Mouse (Mus musculus): ENCODE measurements at regions not wholly inside any gene's neighbourhood (a gene's known extent, or its start where the extent isn't known, plus 50 kb on each side); places are given as distances from the start of the nearest gene placed in this dataset.

DNA sequence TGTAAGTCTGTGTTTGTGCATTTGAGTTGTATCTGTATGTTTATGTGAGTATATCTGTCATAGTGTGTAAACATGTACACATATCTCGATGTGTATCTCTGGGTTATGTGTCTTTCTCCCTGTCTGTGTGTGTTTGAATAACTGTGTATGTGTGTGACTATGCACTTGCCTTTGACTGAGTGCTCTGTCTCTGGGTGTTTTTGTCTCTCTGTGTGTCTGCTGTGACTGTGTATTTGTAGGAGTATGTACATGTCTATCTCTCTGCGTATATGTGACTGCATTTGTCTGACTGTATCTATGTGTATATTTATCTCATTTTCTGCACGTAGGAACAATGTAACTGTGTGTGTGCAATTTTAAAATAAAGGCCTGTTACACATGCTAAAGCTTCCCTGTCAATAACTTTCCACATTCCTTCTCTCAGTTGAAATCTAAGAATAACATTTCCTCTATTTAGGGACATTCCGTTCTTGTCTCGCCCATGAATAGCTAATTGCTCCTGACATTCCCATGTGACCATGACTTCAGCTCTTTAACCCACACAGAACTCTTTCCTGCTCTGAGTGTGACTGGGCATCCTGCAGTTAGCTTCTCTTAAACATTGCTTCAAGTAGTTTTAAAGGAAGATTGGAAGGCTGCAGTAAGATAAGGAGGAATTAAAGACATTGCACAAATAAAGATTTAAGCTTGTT lies 257.2 kb upstream of the Klf6 start:
- H3K9me3 ChIP-seq (ENCODE audit: control insufficient read depth, insufficient read depth, low read depth, low read length) = no peaks in the 10 kb centered on the region
- no peaks in the 10 kb centered on the region for H3K36me3 ChIP-seq (ENCODE audit: control insufficient read depth, insufficient read depth, low read length, poor library complexity, severe bottlenecking)
- no peak overlapping the region for H3K9ac ChIP-seq (ENCODE audit: insufficient read depth, low read depth, low read length, poor library complexity, severe bottlenecking)
- H3K4me3 ChIP-seq (ENCODE audit: insufficient read depth in 1 of 2, low read depth in 1 of 2, low read length in 2 of 2, poor library complexity in 1 of 2, severe bottlenecking in 1 of 2) = no peak overlapping the region
- TF ChIP-seq MAFK (IDR thresholded peaks at IDR 0.05; ENCODE audit: insufficient read depth, low read depth, low read length) (peak; percentile 49), ZNF384 (IDR thresholded peaks at IDR 0.05; ENCODE audit: low read depth, low read length) (no peak)
- no peaks in the 10 kb centered on the region for H3K4me1 ChIP-seq (ENCODE audit: control insufficient read depth in 2 of 2, insufficient read depth in 2 of 2, low read length in 2 of 2, poor library complexity in 1 of 2)
- no peak for DNase-seq (ENCODE audit: low read depth, low spot score)
- no peak overlapping the region for H3K27ac ChIP-seq (ENCODE audit: insufficient read depth, low read depth, low read length, poor library complexity, severe bottlenecking)
- in situ Hi-C loops (cut with MboI; ENCODE audit: low sequenced_read_pairs in 2 of 2, unreplicated experiment in 2 of 2) = no loop called here

DNA sequence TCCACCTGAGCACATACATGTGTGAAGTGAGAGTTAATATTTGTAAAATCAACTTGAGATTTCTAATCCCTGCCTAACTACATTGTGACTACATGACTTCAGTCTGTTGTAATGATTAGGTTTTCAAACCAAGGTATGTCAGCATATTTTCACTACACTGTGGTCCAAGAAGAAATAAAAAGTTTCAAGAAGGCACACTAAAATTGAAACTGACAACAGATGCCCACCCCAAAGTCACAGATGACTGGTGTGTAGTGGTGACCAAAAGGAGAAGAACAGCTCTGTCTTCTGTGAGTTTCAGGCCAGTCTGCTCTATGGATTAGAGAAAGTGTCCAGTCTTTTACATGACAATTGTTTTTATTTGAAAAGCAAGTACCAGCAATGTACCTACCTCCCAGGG lies 255.9 kb upstream of the Klf6 start:
- in situ Hi-C loops (cut with MboI; ENCODE audit: low sequenced_read_pairs in 2 of 2, unreplicated experiment in 2 of 2) = no loop called here
- Histone ChIP-seq H3K9ac (ENCODE audit: insufficient read depth, low read depth, low read length, poor library complexity, severe bottlenecking) (no peak overlapping the region), H3K36me3 (ENCODE audit: control insufficient read depth, insufficient read depth, low read length, poor library complexity, severe bottlenecking) (no peaks in the 10 kb centered on the region), H3K9me3 (ENCODE audit: control insufficient read depth, insufficient read depth, low read depth, low read length) (no peaks in the 10 kb centered on the region), H3K4me1 (ENCODE audit: control insufficient read depth in 2 of 2, insufficient read depth in 2 of 2, low read length in 2 of 2, poor library complexity in 1 of 2) (no peaks in the 10 kb centered on the region), H3K4me3 (ENCODE audit: insufficient read depth in 1 of 2, low read depth in 1 of 2, low read length in 2 of 2, poor library complexity in 1 of 2, severe bottlenecking in 1 of 2) (no peak overlapping the region), H3K27ac (ENCODE audit: insufficient read depth, low read depth, low read length, poor library complexity, severe bottlenecking) (no peak overlapping the region)
- TF ChIP-seq HCFC1 (IDR thresholded peaks at IDR 0.05; ENCODE audit: borderline replicate concordance, insufficient read depth, low read length) = no peak
- TF ChIP-seq ZNF384 (IDR thresholded peaks at IDR 0.05; ENCODE audit: low read depth, low read length) = no peak
- no peak for TF ChIP-seq MAFK (IDR thresholded peaks at IDR 0.05; ENCODE audit: insufficient read depth, low read depth, low read length)
- no peak for TF ChIP-seq ZC3H11A (IDR thresholded peaks at IDR 0.05; ENCODE audit: borderline replicate concordance, low read depth, low read length)
- TF ChIP-seq CHD2 (IDR thresholded peaks at IDR 0.05; ENCODE audit: low read depth, low read length) = no peak
- DNase-seq (ENCODE audit: low read depth, low spot score) = no peak

DNA sequence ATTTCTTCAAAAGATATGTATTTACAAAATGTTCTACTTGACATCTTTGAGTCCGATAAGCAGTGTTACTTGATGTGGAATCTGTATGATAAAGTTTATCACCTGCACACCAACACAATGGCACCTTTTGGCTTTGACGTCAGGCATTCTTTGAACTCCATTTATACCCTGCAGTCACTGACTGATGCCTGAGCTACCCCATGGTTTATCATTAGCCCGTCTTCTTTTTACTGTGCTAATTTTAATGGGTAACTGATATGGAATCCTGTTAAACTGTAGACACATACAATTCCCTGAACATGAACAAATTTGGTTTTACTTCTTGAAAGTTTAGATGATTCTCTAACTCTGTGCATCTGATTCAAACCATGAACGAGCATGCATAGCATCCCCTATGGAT lies 253.8 kb upstream of the Klf6 start:
- TF ChIP-seq ZNF384 (IDR thresholded peaks at IDR 0.05; ENCODE audit: low read depth, low read length) (no peak), ZC3H11A (IDR thresholded peaks at IDR 0.05; ENCODE audit: borderline replicate concordance, low read depth, low read length) (no peak), HCFC1 (IDR thresholded peaks at IDR 0.05; ENCODE audit: borderline replicate concordance, insufficient read depth, low read length) (no peak), CHD2 (IDR thresholded peaks at IDR 0.05; ENCODE audit: low read depth, low read length) (no peak), MAFK (IDR thresholded peaks at IDR 0.05; ENCODE audit: insufficient read depth, low read depth, low read length) (no peak)
- Histone ChIP-seq H3K36me3 (ENCODE audit: control insufficient read depth, insufficient read depth, low read length, poor library complexity, severe bottlenecking) (no peaks in the 10 kb centered on the region), H3K4me3 (ENCODE audit: insufficient read depth in 1 of 2, low read depth in 1 of 2, low read length in 2 of 2, poor library complexity in 1 of 2, severe bottlenecking in 1 of 2) (no peak overlapping the region), H3K4me1 (ENCODE audit: control insufficient read depth in 2 of 2, insufficient read depth in 2 of 2, low read length in 2 of 2, poor library complexity in 1 of 2) (no peaks in the 10 kb centered on the region), H3K27ac (ENCODE audit: insufficient read depth, low read depth, low read length, poor library complexity, severe bottlenecking) (no peak overlapping the region), H3K9me3 (ENCODE audit: control insufficient read depth, insufficient read depth, low read depth, low read length) (no peaks in the 10 kb centered on the region), H3K9ac (ENCODE audit: insufficient read depth, low read depth, low read length, poor library complexity, severe bottlenecking) (no peak overlapping the region)
- DNase-seq (ENCODE audit: low read depth, low spot score) = no peak
- in situ Hi-C loops (cut with MboI; ENCODE audit: low sequenced_read_pairs in 2 of 2, unreplicated experiment in 2 of 2) = no loop called here

DNA sequence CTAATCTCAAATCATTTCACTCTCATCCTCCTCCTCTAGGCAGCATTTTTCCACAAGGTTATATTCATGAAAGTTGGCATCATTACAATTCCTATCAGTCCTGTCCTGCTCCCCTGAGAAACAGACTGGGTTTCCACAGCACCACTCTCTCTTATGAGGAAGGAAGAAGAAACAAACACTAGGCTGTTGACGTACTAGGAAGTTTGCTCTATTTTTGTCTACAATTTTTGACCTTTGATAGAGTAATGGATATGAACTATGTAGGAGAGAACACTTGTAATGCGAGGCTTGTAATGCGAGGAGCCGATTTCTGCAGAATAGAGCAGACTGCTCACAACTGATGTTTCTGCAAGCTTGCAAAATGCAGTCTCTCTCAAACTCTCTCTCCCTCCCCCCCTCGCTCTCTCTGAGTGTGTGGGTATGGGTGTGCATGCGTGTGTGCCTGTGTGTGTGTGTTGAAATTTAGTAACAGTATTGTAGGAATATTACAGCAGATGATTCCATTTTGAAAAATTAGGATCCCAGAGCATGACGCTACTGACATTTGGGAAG lies 247.0 kb upstream of the Klf6 start:
- TF ChIP-seq MAFK (IDR thresholded peaks at IDR 0.05; ENCODE audit: insufficient read depth, low read depth, low read length) (0 out of 2 replicates have a peak, but pooled peaks have one; percentile 56), ZNF384 (IDR thresholded peaks at IDR 0.05; ENCODE audit: low read depth, low read length) (no peak)
- H3K4me3 ChIP-seq (ENCODE audit: insufficient read depth in 1 of 2, low read depth in 1 of 2, low read length in 2 of 2, poor library complexity in 1 of 2, severe bottlenecking in 1 of 2) = no peak overlapping the region
- no peaks in the 10 kb centered on the region for H3K36me3 ChIP-seq (ENCODE audit: control insufficient read depth, insufficient read depth, low read length, poor library complexity, severe bottlenecking)
- no peak overlapping the region for H3K27ac ChIP-seq (ENCODE audit: insufficient read depth, low read depth, low read length, poor library complexity, severe bottlenecking)
- H3K4me1 ChIP-seq (ENCODE audit: control insufficient read depth in 2 of 2, insufficient read depth in 2 of 2, low read length in 2 of 2, poor library complexity in 1 of 2) = no peaks in the 10 kb centered on the region
- no peaks in the 10 kb centered on the region for H3K9me3 ChIP-seq (ENCODE audit: control insufficient read depth, insufficient read depth, low read depth, low read length)
- in situ Hi-C loops (cut with MboI; ENCODE audit: low sequenced_read_pairs in 2 of 2, unreplicated experiment in 2 of 2) = no loop called here
- DNase-seq (ENCODE audit: low read depth, low spot score) = no peak
- H3K9ac ChIP-seq (ENCODE audit: insufficient read depth, low read depth, low read length, poor library complexity, severe bottlenecking) = no peak overlapping the region

DNA sequence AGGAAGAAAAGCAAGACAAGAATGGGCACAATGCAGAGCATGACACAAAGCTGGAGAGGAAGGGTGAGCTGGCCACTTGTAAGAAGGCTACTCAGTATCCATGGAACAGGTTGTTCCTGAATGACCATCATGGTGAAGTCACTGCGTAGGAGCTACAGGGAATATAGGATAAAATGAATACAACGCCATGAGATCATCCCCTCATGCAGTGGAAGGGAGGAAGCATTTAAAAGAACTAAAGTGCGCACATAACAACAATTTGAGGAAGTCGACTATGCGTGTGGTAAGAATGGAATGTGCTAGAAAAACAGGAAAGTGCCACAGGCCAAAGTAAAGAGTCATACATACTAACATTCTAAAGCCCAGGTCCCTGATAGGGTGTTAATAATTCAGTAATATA lies 246.4 kb upstream of the Klf6 start:
- Histone ChIP-seq H3K9me3 (ENCODE audit: control insufficient read depth, insufficient read depth, low read depth, low read length) (no peaks in the 10 kb centered on the region), H3K9ac (ENCODE audit: insufficient read depth, low read depth, low read length, poor library complexity, severe bottlenecking) (no peak overlapping the region), H3K4me1 (ENCODE audit: control insufficient read depth in 2 of 2, insufficient read depth in 2 of 2, low read length in 2 of 2, poor library complexity in 1 of 2) (no peaks in the 10 kb centered on the region), H3K27ac (ENCODE audit: insufficient read depth, low read depth, low read length, poor library complexity, severe bottlenecking) (no peak overlapping the region), H3K36me3 (ENCODE audit: control insufficient read depth, insufficient read depth, low read length, poor library complexity, severe bottlenecking) (no peaks in the 10 kb centered on the region), H3K4me3 (ENCODE audit: insufficient read depth in 1 of 2, low read depth in 1 of 2, low read length in 2 of 2, poor library complexity in 1 of 2, severe bottlenecking in 1 of 2) (no peak overlapping the region)
- DNase-seq (ENCODE audit: low read depth, low spot score) = no peak
- TF ChIP-seq HCFC1 (IDR thresholded peaks at IDR 0.05; ENCODE audit: borderline replicate concordance, insufficient read depth, low read length) = no peak
- in situ Hi-C loops (cut with MboI; ENCODE audit: low sequenced_read_pairs in 2 of 2, unreplicated experiment in 2 of 2) = no loop called here

Measured in ES-E14 (cell line).